Mouse (Mus musculus) forebrain, embryonic 11.5 days (tissue): ENCODE data around the gene Ppil6. TPM values are rescaled to one million over a fixed set of nuclear protein-coding genes. Genes with fewer than 3 reads are reported as not detected.

Experiments
- ATAC-seq: fragments of 200-750 bp; cut with Nextera tagmentation; replicated peaks from 2 replicates; pipeline ENCODE4 v1.8.0; 2017; ENCODE audit warnings: moderate TSS enrichment; ENCODE audit not compliant: low FRiP score
- DNase-seq: peaks from one replicate; pipeline ENCODE4 v3.0.0-alpha.2; 2017; ENCODE audit warnings: low spot score
- H3K27ac ChIP-seq: fragments of 300-500 bp; sonication (generic); 2 replicates; pipeline ENCODE4 v1.5.1; 2014; ENCODE audit warnings: low read depth, low read length
- H3K27me3 ChIP-seq: fragments of 300-500 bp; sonication (generic); 2 replicates; pipeline ENCODE4 v1.6.1; 2014; ENCODE audit warnings: mild to moderate bottlenecking, low read length, mixed read lengths; ENCODE audit not compliant: control insufficient read depth, insufficient read depth
- H3K36me3 ChIP-seq: fragments of 300-500 bp; sonication (generic); 2 replicates; pipeline ENCODE4 v1.6.1; 2014; ENCODE audit warnings: mild to moderate bottlenecking, low read length, moderate library complexity, mixed read lengths; ENCODE audit not compliant: control insufficient read depth, insufficient read depth
- H3K4me1 ChIP-seq: fragments of 300-500 bp; sonication (generic); replicated peaks from 2 replicates; pipeline ENCODE4 v1.6.1; 2014; ENCODE audit warnings: low read length, mixed read lengths; ENCODE audit not compliant: control insufficient read depth, insufficient read depth
- H3K4me2 ChIP-seq: fragments of 300-500 bp; sonication (generic); 2 replicates; pipeline ENCODE4 v1.6.1; 2014; ENCODE audit warnings: low read depth, mild to moderate bottlenecking, low read length, moderate library complexity, mixed read lengths; ENCODE audit not compliant: severe bottlenecking
- H3K4me3 ChIP-seq: fragments of 300-500 bp; sonication (generic); 2 replicates; pipeline ENCODE4 v1.5.1; 2014; ENCODE audit warnings: low read depth, low read length
- H3K9ac ChIP-seq: fragments of 300-500 bp; sonication (generic); 2 replicates; pipeline ENCODE4 v1.6.1; 2014; ENCODE audit warnings: low read length
- H3K9me3 ChIP-seq: fragments of 300-500 bp; sonication (generic); 2 replicates; pipeline ENCODE4 v1.6.1; 2016; ENCODE audit warnings: low read length, mixed read lengths; ENCODE audit not compliant: control insufficient read depth
- WGBS: fragments of 180-500 bp; shearing (Covaris S2); extraction: QIAGEN DNeasy Blood & Tissue Kit; methylation state at CpG from one replicate; pipeline ENCODE4 v1.1.7; 2014; 5-methylcytosine and 5-hydroxymethylcytosine counted together
- polyA plus RNA-seq: library from polyadenylated mRNA; unstranded; fragments of >200 nt; fragmentation: Nextera tagmentation; extraction: Ambion mirVana; gene quantifications from 2 replicates; pipeline ENCODE4 v1.2.1, GENCODE M21; 2014

The Ppil6 gene
- polyA plus RNA-seq, 1 experiment from 2014 or later: 0.98 TPM

DNA sequence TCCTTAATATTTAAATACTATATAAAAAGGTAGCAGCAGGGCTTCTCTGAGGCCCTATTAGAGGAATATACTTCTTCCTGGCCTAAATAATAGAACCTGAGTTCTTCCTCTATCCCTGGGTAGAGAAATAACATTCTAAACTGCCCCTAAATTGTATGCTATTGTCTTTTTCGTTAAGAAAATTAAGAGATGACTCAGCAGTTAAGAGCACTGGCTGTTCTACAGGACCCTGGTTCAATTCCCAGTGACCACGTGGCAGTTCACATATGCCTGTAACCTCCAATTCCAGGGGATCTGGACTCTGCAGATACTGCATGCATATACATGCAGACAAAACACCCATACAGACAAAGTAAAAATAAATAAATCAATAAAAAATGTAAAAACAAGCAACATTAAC, 53.6 kb downstream of the Ppil6 start:
- DNase-seq (no peak), ATAC-seq (no peak)
- Histone ChIP-seq H3K4me3 (no peak overlapping the region), H3K27me3 (no peaks in the 10 kb centered on the region), H3K9ac (no peak overlapping the region), H3K36me3 (no peaks in the 10 kb centered on the region), H3K27ac (no peak overlapping the region), H3K4me1 (peaks cover 4% of the 10 kb centered on the region; the same call in 1 of the 2 replicates), H3K4me2 (no peak overlapping the region), H3K9me3 (no peaks in the 10 kb centered on the region)
- 75% methylated on average over 2 of the region's 2 CpGs for WGBS

DNA sequence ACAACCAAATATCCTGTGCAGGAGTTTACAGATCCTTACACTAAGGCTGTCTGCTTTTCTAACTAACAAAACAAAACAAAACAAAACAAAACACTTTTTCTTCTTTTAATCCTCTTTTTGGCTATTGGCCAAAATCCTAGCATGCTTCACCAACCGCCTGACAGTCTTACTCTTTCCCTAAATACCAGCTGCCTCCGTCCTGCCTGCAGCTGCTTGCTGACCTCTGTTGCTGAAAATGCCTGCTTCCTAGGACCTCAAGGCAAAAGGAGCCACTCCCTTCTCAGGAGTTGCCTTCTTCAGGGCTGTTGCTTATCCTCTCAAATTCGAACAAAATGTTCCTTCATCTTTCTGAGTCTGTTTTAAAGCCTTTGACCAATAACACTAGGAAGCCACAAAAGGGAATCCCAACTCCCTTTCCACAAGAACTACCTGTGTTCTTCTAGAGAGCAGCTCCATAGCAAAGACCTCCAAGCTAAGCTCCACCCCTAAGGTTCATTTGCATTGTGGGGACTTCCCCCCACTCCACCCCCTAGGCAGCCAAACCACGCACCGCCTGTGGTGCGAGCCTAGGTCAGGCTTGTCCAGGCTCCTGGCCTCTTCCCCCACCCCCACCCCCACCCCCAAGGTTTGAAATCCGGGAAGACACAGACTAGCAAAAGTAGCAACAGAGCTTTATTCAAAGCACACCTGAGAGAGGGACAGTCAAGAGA, 54.4 kb downstream of the Ppil6 start:
- Histone ChIP-seq H3K9me3 (peaks cover 4% of the 10 kb centered on the region; the same call in 1 of the 2 replicates), H3K27ac (no peak overlapping the region), H3K9ac (no peak overlapping the region), H3K27me3 (no peaks in the 10 kb centered on the region), H3K4me3 (no peak overlapping the region), H3K4me2 (no peak overlapping the region), H3K4me1 (peaks cover 4% of the 10 kb centered on the region; the same call in 1 of the 2 replicates), H3K36me3 (no peaks in the 10 kb centered on the region)
- ATAC-seq (no peak), DNase-seq (no peak)
- WGBS: 3% methylated on average over 7 of the region's 7 CpGs

DNA sequence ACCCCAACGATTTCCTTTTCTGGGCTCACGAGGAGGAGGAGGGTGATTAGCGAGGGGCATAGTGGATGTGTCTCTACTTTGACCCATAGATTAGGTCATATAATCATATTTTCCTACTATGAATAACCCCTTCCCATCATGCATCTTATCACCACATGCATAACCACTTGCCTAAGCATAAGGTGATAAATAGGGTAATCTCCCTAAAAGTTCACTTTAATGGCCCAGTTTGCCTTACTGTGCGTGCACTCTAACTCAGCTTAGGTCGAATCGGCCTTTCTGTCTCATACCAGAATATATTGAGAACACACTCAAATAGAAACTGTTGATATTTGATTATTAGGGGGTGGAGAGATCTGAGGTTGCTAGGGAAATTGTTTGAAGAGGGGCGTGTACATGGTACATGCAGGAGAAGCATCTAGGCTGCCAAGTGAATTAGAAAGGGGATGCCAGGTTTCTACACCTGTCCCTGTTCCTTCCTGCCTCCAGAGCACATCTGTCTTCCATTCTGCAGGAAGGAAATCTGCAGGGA, 55.1 kb downstream of the Ppil6 start:
- Histone ChIP-seq H3K27ac (no peak overlapping the region), H3K27me3 (no peaks in the 10 kb centered on the region), H3K36me3 (no peaks in the 10 kb centered on the region), H3K9me3 (peaks cover 4% of the 10 kb centered on the region; the same call in 1 of the 2 replicates), H3K9ac (no peak overlapping the region), H3K4me3 (no peak overlapping the region), H3K4me1 (peaks cover 4% of the 10 kb centered on the region; the same call in 1 of the 2 replicates), H3K4me2 (no peak overlapping the region)
- ATAC-seq (no peak), DNase-seq (no peak)
- WGBS: 58% methylated on average over 7 of the region's 7 CpGs

DNA sequence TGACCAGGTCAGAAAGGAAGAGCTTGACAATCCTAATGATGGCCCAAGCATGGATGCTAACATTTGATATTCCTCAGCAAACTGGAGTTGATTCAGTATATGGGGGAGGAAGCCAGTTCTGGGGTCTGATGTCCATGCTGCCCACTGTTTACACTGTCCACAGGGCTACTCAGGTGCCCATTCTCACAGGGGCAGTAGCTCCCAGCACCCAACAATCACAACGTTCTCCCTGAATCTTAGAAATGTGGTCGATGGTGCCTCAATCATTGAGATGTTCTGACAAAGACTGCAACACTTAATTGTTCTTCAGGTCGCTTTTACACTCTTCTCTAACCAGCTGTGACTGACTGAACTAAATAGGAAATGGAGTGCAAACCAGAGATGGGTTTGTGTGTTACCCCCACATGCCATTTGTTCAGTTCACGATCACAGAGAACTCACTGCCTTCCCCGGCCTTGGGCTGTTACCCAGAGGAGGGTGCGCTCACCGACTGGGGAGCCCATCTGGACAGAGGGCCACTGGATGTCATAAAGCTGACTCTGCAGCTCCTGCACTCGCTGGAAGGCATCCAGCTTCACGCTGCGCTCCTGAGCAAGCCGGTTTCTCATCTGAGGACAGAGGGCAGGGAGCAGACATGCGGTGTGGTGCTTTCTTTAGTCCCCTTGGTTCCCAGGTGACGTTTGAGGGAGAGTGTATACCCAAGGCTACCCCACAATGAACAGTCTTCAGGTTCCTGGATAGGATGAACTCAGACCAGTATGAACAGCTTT, 56.3 kb downstream of the Ppil6 start:
- DNase-seq: no peak
- ATAC-seq: no peak
- 71% methylated on average over 13 of the region's 13 CpGs for WGBS

DNA sequence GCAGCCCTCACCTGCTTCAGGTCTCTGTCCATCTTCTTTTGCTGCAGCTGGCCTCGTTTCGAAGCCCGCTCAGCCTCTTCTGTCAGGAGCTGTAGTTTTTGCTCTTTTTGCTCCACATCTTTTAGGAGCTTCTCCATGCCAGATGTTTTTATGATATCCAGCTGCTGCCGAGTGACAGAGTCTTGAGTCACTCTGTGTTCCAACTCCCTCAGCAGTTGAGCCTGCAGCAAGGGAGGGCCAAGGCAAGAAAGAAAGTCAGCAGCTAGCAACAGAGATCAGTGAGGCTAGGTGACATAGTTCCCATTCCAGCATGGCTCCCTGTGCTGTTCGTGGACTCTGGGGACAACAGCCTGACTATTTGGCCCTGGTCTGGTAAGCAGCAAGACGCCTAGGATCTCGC, 60.5 kb downstream of the Ppil6 start:
- H3K27me3 ChIP-seq: no peaks in the 10 kb centered on the region
- no peak for ATAC-seq
- WGBS: 77% methylated on average over 7 of the region's 7 CpGs
- no peak overlapping the region for H3K4me2 ChIP-seq
- DNase-seq: no peak
- H3K9ac ChIP-seq: no peak overlapping the region
- no peak overlapping the region for H3K27ac ChIP-seq
- H3K36me3 ChIP-seq: no peaks in the 10 kb centered on the region
- H3K4me1 ChIP-seq: peaks cover 5% of the 10 kb centered on the region
- H3K4me3 ChIP-seq: no peak overlapping the region
- peaks cover 4% of the 10 kb centered on the region; the same call in 1 of the 2 replicates for H3K9me3 ChIP-seq

More for the DNA sequence above, 56.3 kb downstream of the Ppil6 start:
- Histone ChIP-seq H3K36me3 (no peaks in the 10 kb centered on the region), H3K27me3 (no peaks in the 10 kb centered on the region), H3K9ac (no peak overlapping the region), H3K9me3 (peaks cover 4% of the 10 kb centered on the region; the same call in 1 of the 2 replicates), H3K4me3 (no peak overlapping the region), H3K4me1 (peaks cover 4% of the 10 kb centered on the region; the same call in 1 of the 2 replicates), H3K27ac (no peak overlapping the region), H3K4me2 (no peak overlapping the region)

DNA sequence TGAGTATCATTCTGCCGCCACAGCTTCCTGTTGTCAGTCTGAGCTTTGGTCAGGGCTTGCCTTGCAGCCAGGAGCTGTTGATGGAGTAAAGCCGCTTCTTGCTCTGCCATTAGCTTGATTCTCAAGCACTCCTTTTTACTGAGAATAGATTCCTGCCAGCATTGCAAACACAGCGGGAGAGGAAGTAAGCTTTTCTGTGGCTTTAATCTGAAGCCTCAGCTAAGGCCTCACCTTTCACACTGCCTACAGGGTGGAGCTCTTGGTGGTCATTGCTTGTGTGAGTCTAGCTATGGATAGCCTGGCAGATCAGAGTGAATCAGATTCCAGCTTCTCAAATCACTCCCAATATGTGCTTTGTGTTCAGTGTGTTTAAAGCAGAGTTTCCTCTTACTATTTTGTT, 62.1 kb downstream of the Ppil6 start:
- 9% methylated on average over 3 of the region's 3 CpGs for WGBS
- no peak for DNase-seq
- Histone ChIP-seq H3K4me2 (no peak overlapping the region), H3K36me3 (no peaks in the 10 kb centered on the region), H3K27me3 (no peaks in the 10 kb centered on the region), H3K9me3 (peaks cover 4% of the 10 kb centered on the region; the same call in 1 of the 2 replicates), H3K9ac (no peak overlapping the region), H3K4me3 (no peak overlapping the region), H3K27ac (no peak overlapping the region), H3K4me1 (peaks cover 5% of the 10 kb centered on the region)
- no peak for ATAC-seq

DNA sequence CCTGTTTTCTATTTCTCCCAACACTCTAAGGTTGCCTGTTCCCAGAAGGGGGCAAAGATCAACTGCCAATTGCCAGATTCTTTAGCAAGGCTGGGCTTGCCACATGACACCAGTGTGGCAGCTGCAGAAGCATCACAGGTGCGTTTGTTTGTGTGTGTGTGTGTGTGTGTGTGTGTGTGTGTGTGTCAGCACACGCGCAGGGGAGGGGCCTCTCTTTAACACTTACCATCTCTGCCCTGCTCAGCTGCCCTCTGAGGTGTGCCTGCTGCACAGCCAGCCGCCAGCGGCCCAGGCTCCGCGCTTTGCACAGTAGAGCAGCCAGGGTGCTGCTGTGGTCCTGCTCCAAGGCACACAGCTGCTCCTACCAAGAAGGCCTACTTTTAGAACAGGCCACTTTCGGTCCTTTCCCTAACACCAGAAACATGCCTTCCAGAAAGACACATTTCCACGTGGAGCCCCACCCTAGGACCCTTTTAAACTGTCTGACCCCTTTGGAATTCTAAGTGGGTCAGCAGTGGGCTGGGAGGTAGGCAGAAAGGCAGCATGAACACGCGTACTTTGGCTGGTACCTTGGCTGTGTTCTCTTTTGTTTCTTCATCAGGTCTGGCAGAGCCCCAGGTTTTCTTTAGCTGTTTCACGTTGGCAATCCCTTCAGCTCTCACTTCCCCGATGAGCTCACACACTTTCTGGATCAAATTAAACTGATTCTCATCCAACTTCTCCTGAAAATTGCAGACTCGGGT, 62.8 kb downstream of the Ppil6 start:
- DNase-seq: no peak
- no peak overlapping the region for H3K4me3 ChIP-seq
- H3K9me3 ChIP-seq: peaks cover 4% of the 10 kb centered on the region; the same call in 1 of the 2 replicates
- no peaks in the 10 kb centered on the region for H3K36me3 ChIP-seq
- H3K27ac ChIP-seq: no peak overlapping the region
- H3K9ac ChIP-seq: no peak overlapping the region
- peaks cover 5% of the 10 kb centered on the region for H3K4me1 ChIP-seq
- no peaks in the 10 kb centered on the region for H3K27me3 ChIP-seq
- 45% methylated on average over 14 of the region's 14 CpGs for WGBS
- no peak overlapping the region for H3K4me2 ChIP-seq
- ATAC-seq: no peak

DNA sequence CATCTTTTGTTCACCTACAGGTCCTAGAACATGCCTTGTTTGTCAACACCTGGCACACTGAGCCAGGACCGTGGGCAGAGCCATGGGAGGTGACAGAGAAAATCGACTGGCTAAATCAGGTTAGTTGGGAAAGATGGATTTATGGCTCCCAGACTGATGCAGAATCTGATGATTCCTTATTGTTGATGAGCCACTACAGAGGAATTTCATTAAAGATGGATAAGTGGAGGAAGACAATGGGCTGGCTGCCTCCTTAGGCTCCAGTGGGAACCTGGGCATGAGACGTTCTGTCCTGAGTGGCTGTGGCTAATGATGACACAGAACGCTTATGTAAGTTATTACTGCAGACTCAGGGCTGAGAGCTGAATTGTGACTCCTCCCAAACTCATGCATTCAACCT, 63.5 kb downstream of the Ppil6 start:
- 78% methylated on average over 4 of the region's 4 CpGs for WGBS
- H3K36me3 ChIP-seq: no peaks in the 10 kb centered on the region

More for the DNA sequence above, 63.5 kb downstream of the Ppil6 start:
- Histone ChIP-seq H3K4me3 (no peak overlapping the region), H3K4me2 (no peak overlapping the region), H3K9ac (no peak overlapping the region), H3K27me3 (no peaks in the 10 kb centered on the region), H3K9me3 (peaks cover 4% of the 10 kb centered on the region; the same call in 1 of the 2 replicates), H3K4me1 (peaks cover 5% of the 10 kb centered on the region), H3K27ac (no peak overlapping the region)
- no peak for DNase-seq
- no peak for ATAC-seq
